Mouse (Mus musculus): Measurements from ENCODE around the gene Gls. TPM values are rescaled to one million over a fixed set of nuclear protein-coding genes. Genes with fewer than 3 reads are reported as not detected.

Gene Gls
- total and polyA plus RNA-seq, 3 experiments = 148 to 358 (median 311) TPM

DNA sequence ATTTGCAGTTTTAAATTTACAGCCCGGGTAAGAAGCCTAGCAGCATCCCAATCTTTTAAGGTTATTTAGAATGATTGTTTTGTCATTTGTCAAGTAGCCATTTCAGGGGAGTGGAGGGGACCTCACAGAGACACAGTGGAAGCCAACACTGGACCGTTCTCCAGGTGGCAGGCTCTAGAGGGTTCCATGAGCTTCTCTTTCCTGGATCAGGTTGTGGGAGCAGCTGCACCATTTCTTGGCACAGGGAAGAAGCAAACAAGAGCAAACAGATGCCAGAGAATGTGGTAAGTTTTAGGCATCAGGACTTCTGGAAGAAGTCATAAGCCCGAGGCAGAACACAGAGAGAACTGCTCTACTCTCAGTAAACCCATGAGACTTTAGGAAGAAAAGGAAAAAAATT lies 116.6 kb downstream of the Gls start:
- H3K4me3 ChIP-seq (ENCODE audit: low read depth, low read length) = no peak overlapping the region
- ATAC-seq (ENCODE audit: extremely low read depth, insufficient number of reproducible peaks, low FRiP score, poor library complexity, severe bottlenecking) = no peak
- H3K27me3 ChIP-seq (ENCODE audit: insufficient read depth, low read length) = no peaks in the 10 kb centered on the region
- no peaks in the 10 kb centered on the region for H3K9me3 ChIP-seq (replicated peaks)
- DNase-seq (ENCODE audit: low spot score) = no peak
- TF ChIP-seq GATA2 (IDR thresholded peaks at IDR 0.05; ENCODE audit: borderline replicate concordance, low read depth, low read length) (no peak), POLR2AphosphoS5 (IDR thresholded peaks at IDR 0.05; ENCODE audit: insufficient replicate concordance, low read depth, low read length) (no peak), GATA1 (IDR thresholded peaks at IDR 0.05; ENCODE audit: borderline replicate concordance, low read length) (no peak), CTCF (IDR thresholded peaks at IDR 0.05; ENCODE audit: low read depth, low read length) (no peak)
- H3K36me3 ChIP-seq (replicated peaks) = peaks cover 11% of the 10 kb centered on the region
- peaks cover 34% of the 10 kb centered on the region for H3K4me1 ChIP-seq (ENCODE audit: insufficient read depth, low read depth, low read length)

- Histone ChIP-seq H3K4me3 (ENCODE audit: low read depth, low read length) (peak overlapping the region; percentile 73), H3K36me3 (replicated peaks) (no peaks in the 10 kb centered on the region), H3K9me3 (replicated peaks) (no peaks in the 10 kb centered on the region), H3K27me3 (ENCODE audit: insufficient read depth, low read length) (peaks cover 2% of the 10 kb centered on the region; the same call in 1 of the 2 replicates), H3K4me1 (ENCODE audit: insufficient read depth, low read depth, low read length) (peaks cover 23% of the 10 kb centered on the region)
- ATAC-seq (ENCODE audit: extremely low read depth, insufficient number of reproducible peaks, low FRiP score, poor library complexity, severe bottlenecking) (peak; percentile 82), DNase-seq (ENCODE audit: low spot score) (peak; percentile 99)
- TF ChIP-seq POLR2AphosphoS5 (IDR thresholded peaks at IDR 0.05; ENCODE audit: insufficient replicate concordance, low read depth, low read length) (no peak), CTCF (IDR thresholded peaks at IDR 0.05; ENCODE audit: low read depth, low read length) (peak; percentile 96), TAL1 (conservative IDR thresholded peaks at IDR 0.05; ENCODE audit: low read depth, low read length) (no peak)
These were observed 119.4 kb downstream of the Gls start for GRCm38 (mm10) chr1:52113666-52114069.

Other genes with a start within 250 kb of the Gls start
- gene Stat4, start 246.1 kb downstream of the Gls start, total RNA-seq (2014; fragmentation: Nextera tagmentation) = not detected in 2 replicates
- 0.11 TPM in 1 of 2 replicates, not detected in the other for gene Stat4, start 246.1 kb downstream of the Gls start, total RNA-seq (2017)
- gene Stat4, start 246.1 kb downstream of the Gls start, polyA plus RNA-seq (2012) = not detected in 2 replicates
- gene Stat1, start 113.8 kb downstream of the Gls start, total RNA-seq (2014; fragmentation: Nextera tagmentation) = 63.7 and 66.1 TPM in 2 replicates
- 72.5 and 77.0 TPM in 2 replicates for gene Stat1, start 113.8 kb downstream of the Gls start, total RNA-seq (2017)
- gene Stat1, start 113.8 kb downstream of the Gls start, polyA plus RNA-seq (2012) = 6.8 and 10.2 TPM in 2 replicates

All from G1E (cell line).